Mouse (Mus musculus): ENCODE measurements at regions not wholly inside any gene's neighbourhood (a gene's known extent, or its start where the extent isn't known, plus 50 kb on each side); places are given as distances from the start of the nearest gene placed in this dataset.

DNA sequence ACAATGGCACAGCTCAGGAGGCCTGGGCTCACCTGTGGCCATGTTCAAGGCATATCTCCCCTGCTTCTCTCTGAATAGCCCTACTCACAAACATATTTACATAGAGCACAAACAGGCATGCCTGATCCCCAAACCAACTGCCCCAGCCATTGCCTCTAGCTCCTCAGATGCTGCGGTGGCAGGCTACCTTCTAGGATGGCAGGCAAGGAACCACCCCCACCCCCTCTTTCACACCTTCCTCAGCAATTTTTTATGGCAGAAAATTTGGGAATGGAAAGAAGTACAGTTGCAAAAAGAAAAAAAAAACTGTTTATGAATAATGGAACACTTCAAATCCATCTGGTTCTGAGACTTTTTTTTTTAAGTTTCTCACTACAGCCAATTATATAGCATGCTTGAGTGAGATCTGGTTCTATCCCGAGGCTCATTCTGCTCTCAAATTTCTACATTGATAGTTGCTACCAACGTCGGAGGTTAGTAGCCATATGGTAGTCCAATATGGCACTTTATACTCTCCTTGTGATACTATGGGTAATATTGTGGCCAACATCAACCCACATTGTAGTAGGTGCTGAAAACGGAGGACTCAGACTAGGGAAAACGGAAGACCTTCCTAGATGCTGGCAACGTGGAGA, 136.8 kb upstream of the Gm10295 start:
- TF ChIP-seq POLR2A (IDR thresholded peaks at IDR 0.05; ENCODE audit: low read depth, low read length) (no peak), GABPA (IDR thresholded peaks at IDR 0.05; ENCODE audit: insufficient replicate concordance, low read depth, low read length) (no peak), RCOR1 (conservative IDR thresholded peaks at IDR 0.05; ENCODE audit: low read depth, low read length) (no peak), ETS1 (conservative IDR thresholded peaks at IDR 0.05; ENCODE audit: low read depth, low read length) (no peak), NRF1 (IDR thresholded peaks at IDR 0.05; ENCODE audit: low read depth, low read length) (no peak), ZC3H11A (IDR thresholded peaks at IDR 0.05; ENCODE audit: low read depth, low read length) (no peak), NELFE (IDR thresholded peaks at IDR 0.05; ENCODE audit: low read depth, low read length) (no peak), TCF12 (IDR thresholded peaks at IDR 0.05; ENCODE audit: low read depth, low read length) (no peak), MAX (IDR thresholded peaks at IDR 0.05; ENCODE audit: low read length) (no peak), RAD21 (IDR thresholded peaks at IDR 0.05; ENCODE audit: low read depth, low read length) (no peak), UBTF (IDR thresholded peaks at IDR 0.05; ENCODE audit: low read depth, low read length) (no peak), JUN (IDR thresholded peaks at IDR 0.05; ENCODE audit: insufficient read depth, low read depth, low read length) (no peak), E2F4 (IDR thresholded peaks at IDR 0.05; ENCODE audit: insufficient replicate concordance, low read depth, low read length) (no peak), ZNF384 (IDR thresholded peaks at IDR 0.05; ENCODE audit: low read depth, low read length) (no peak), USF2 (conservative IDR thresholded peaks at IDR 0.05; ENCODE audit: low read depth, low read length) (no peak)
- no peaks in the 10 kb centered on the region for H3K79me2 ChIP-seq (replicated peaks; ENCODE audit: control insufficient read depth, extremely low read depth, insufficient read depth, poor library complexity, severe bottlenecking)
- H3K9me3 ChIP-seq (replicated peaks; ENCODE audit: low read length): peaks cover 46% of the 10 kb centered on the region
- no peak overlapping the region for H3K4me3 ChIP-seq (replicated peaks in 1 of 3; ENCODE audit: low read depth in 2 of 3, low read length in 2 of 3, poor library complexity in 1 of 3)
- no peak overlapping the region for H3K27ac ChIP-seq (ENCODE audit: insufficient read depth, low read depth)
- H3K9ac ChIP-seq (ENCODE audit: insufficient read depth, low read depth): no peak overlapping the region
- dilution Hi-C loops (cut with MboI; ENCODE audit: extremely low pct_ligation_motif_present, extremely low pct_unique_long_range_greater_than_20kb, low sequenced_read_pairs): no loop called here
- no peaks in the 10 kb centered on the region for H3K27me3 ChIP-seq (replicated peaks)
- no peak for DNase-seq (ENCODE audit: extremely low read depth)
- in situ Hi-C loops (cut with MboI; ENCODE audit: low pct_ligation_motif_present, low pct_unique_long_range_greater_than_20kb, low sequenced_read_pairs): no loop called here
- H3K4me1 ChIP-seq (ENCODE audit: control insufficient read depth in 1 of 2, insufficient read depth in 2 of 2): no peaks in the 10 kb centered on the region
- no peaks in the 10 kb centered on the region for H3K36me3 ChIP-seq (replicated peaks in 1 of 2; ENCODE audit: control insufficient read depth in 1 of 2, insufficient read depth in 1 of 2, low read length in 1 of 2)
- H3K4me2 ChIP-seq (ENCODE audit: insufficient read depth, low read depth, poor library complexity, severe bottlenecking): no peak overlapping the region

DNA sequence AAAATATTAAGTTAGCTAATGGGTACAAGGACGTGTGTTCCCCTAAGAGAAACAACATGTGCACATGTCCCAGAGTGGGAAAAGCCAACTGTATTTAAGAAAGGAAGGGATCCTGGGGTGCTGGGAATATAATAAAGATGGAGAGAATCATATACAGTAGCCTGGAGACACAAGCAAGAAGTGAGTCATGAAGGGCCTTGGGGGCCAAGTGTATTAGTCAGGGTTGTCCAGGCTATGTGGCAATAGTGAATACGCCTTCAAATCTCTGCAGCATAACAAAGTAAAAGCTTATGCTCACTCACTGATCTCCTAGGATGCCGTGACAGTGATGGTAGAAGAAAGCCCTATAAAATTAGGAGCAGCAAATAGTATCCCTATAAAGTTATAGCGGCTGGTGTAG, 124.1 kb upstream of the Gm10295 start:
- dilution Hi-C loops (cut with MboI; ENCODE audit: extremely low pct_ligation_motif_present, extremely low pct_unique_long_range_greater_than_20kb, low sequenced_read_pairs): no loop called here
- Histone ChIP-seq H3K9me3 (replicated peaks; ENCODE audit: low read length) (peaks cover 60% of the 10 kb centered on the region), H3K27me3 (replicated peaks) (no peaks in the 10 kb centered on the region), H3K27ac (ENCODE audit: insufficient read depth, low read depth) (no peak overlapping the region), H3K4me1 (ENCODE audit: control insufficient read depth in 1 of 2, insufficient read depth in 2 of 2) (no peaks in the 10 kb centered on the region), H3K9ac (ENCODE audit: insufficient read depth, low read depth) (no peak overlapping the region), H3K36me3 (replicated peaks in 1 of 2; ENCODE audit: control insufficient read depth in 1 of 2, insufficient read depth in 1 of 2, low read length in 1 of 2) (no peaks in the 10 kb centered on the region), H3K4me3 (replicated peaks in 1 of 3; ENCODE audit: low read depth in 2 of 3, low read length in 2 of 3, poor library complexity in 1 of 3) (no peak overlapping the region), H3K79me2 (replicated peaks; ENCODE audit: control insufficient read depth, extremely low read depth, insufficient read depth, poor library complexity, severe bottlenecking) (no peaks in the 10 kb centered on the region), H3K4me2 (ENCODE audit: insufficient read depth, low read depth, poor library complexity, severe bottlenecking) (no peak overlapping the region)
- no peak for DNase-seq (ENCODE audit: extremely low read depth)
- in situ Hi-C loops (cut with MboI; ENCODE audit: low pct_ligation_motif_present, low pct_unique_long_range_greater_than_20kb, low sequenced_read_pairs): no loop called here
- TF ChIP-seq MXI1 (IDR thresholded peaks at IDR 0.05; ENCODE audit: low read depth, low read length): no peak
- TF ChIP-seq CHD1 (IDR thresholded peaks at IDR 0.05; ENCODE audit: low read depth, low read length): no peak
- TF ChIP-seq JUND (conservative IDR thresholded peaks at IDR 0.05; ENCODE audit: low read depth, low read length): no peak
- TF ChIP-seq ZNF384 (IDR thresholded peaks at IDR 0.05; ENCODE audit: low read depth, low read length): no peak
- TF ChIP-seq UBTF (IDR thresholded peaks at IDR 0.05; ENCODE audit: low read depth, low read length): no peak
- no peak for TF ChIP-seq USF2 (conservative IDR thresholded peaks at IDR 0.05; ENCODE audit: low read depth, low read length)
- TF ChIP-seq E2F4 (IDR thresholded peaks at IDR 0.05; ENCODE audit: insufficient replicate concordance, low read depth, low read length): no peak
- no peak for TF ChIP-seq ZKSCAN1 (IDR thresholded peaks at IDR 0.05; ENCODE audit: borderline replicate concordance, low read depth, low read length)
- no peak for TF ChIP-seq CHD2 (IDR thresholded peaks at IDR 0.05; ENCODE audit: low read length)
- no peak for TF ChIP-seq ZMIZ1 (IDR thresholded peaks at IDR 0.05; ENCODE audit: low read depth, low read length)
- TF ChIP-seq ETS1 (conservative IDR thresholded peaks at IDR 0.05; ENCODE audit: low read depth, low read length): no peak
- no peak for TF ChIP-seq RCOR1 (conservative IDR thresholded peaks at IDR 0.05; ENCODE audit: low read depth, low read length)

Data from CH12.LX (cell line).